In the genomic region with DNA sequence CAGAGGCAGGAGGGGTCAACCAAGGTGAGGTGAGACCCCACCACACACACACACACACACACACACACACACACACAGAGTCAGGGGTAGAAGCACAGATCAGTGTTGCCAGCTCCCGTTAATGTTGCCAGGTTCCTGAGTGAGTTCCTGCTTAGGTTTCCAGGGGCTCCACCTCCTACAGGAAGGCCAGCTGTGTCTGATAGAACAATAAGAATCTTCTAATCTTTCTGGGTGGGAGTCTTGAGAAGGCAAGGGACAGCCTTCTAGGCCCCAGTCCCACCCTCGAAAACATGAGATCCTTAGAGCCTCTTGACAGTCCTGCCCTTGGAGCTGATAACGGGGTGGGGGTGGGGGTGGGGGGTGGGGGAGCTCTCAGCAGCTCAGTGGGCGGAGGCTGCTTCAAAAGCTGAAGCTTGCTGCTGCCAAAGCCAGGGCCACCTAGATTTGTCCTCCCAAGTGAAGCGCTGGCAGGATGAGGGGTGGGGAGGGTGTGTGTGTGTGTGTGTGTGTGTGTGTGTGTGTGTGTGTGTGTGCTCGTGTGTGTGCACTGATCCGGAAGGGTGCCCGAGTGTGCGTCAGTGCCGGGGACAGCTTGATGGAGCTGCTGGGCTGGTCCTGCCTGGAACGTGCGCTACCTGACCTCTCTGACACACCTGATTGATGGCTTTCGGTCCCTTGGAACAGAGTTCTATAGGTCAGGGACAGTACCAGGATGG, we compare ENCODE assay signal across 9 mouse cellular contexts. TPM values are rescaled to one million over a fixed set of nuclear protein-coding genes. Genes with fewer than 3 reads are reported as not detected.
DNase-seq lines count a peak whose midpoint lies in the region; ATAC-seq lines count a peak whose summit lies in the region.
"Had no signal": no experiment of that assay in that cellular context is flagged by ENCODE, and none has a peak within 500 bp of the region (broad histone marks: within the 10 kb centered on the region; RNA-seq: fewer than 3 reads in every experiment).

No protein-coding gene starts in this region.

- no peak overlapping the region for H3K9ac ChIP-seq in embryonic facial prominence, embryonic 13.5 days
- no peak overlapping the region for H3K9ac ChIP-seq in neural tube, embryonic 15.5 days (replicated peaks)
- H3K9ac ChIP-seq: embryonic facial prominence, embryonic 15.5 days had no signal

- no peaks in the 10 kb centered on the region for H3K9me3 ChIP-seq in embryonic facial prominence, embryonic 13.5 days
- no peaks in the 10 kb centered on the region for H3K9me3 ChIP-seq in embryonic facial prominence, embryonic 10.5 days
- H3K9me3 ChIP-seq in neural tube, embryonic 15.5 days (replicated peaks), result no peaks in the 10 kb centered on the region
- H3K9me3 ChIP-seq: embryonic facial prominence, embryonic 15.5 days had no signal

- intact Hi-C loops in heart, postnatal 36 days (cut with DNase I), result loop anchor here (2.0 kb wide), 1 partner anchor 32 kb away; no protein-coding TSS in a partner anchor

- H3K27me3 ChIP-seq in embryonic facial prominence, embryonic 13.5 days, result no peaks in the 10 kb centered on the region
- H3K27me3 ChIP-seq in embryonic facial prominence, embryonic 10.5 days (replicated peaks; ENCODE audit: low read depth, poor library complexity, severe bottlenecking), result peaks cover 13% of the 10 kb centered on the region
- H3K27me3 ChIP-seq in neural tube, embryonic 15.5 days (replicated peaks), result no peaks in the 10 kb centered on the region
- H3K27me3 ChIP-seq: embryonic facial prominence, embryonic 15.5 days had no signal

- peaks cover 24% of the 10 kb centered on the region for H3K4me1 ChIP-seq in embryonic facial prominence, embryonic 13.5 days
- H3K4me1 ChIP-seq in embryonic facial prominence, embryonic 10.5 days, result peaks cover 54% of the 10 kb centered on the region
- H3K4me1 ChIP-seq in neural tube, embryonic 15.5 days, result peaks cover 37% of the 10 kb centered on the region

- no peaks in the 10 kb centered on the region for H3K36me3 ChIP-seq in embryonic facial prominence, embryonic 13.5 days
- no peaks in the 10 kb centered on the region for H3K36me3 ChIP-seq in embryonic facial prominence, embryonic 10.5 days (replicated peaks)
- no peaks in the 10 kb centered on the region for H3K36me3 ChIP-seq in neural tube, embryonic 15.5 days
- H3K36me3 ChIP-seq: embryonic facial prominence, embryonic 15.5 days had no signal

- 52% methylated on average over 13 of the region's 13 CpGs for WGBS in embryonic facial prominence, embryonic 13.5 days
- WGBS in embryonic facial prominence, embryonic 10.5 days, result 55% methylated on average over 13 of the region's 13 CpGs
- WGBS in neural tube, embryonic 15.5 days, result 43% methylated on average over 13 of the region's 13 CpGs

- no peak overlapping the region for H3K4me3 ChIP-seq in embryonic facial prominence, embryonic 13.5 days
- H3K4me3 ChIP-seq in embryonic facial prominence, embryonic 10.5 days, result no peak overlapping the region; the same call in 1 of the 2 replicates
- H3K4me3 ChIP-seq in neural tube, embryonic 15.5 days (replicated peaks), result no peak overlapping the region
- H3K4me3 ChIP-seq: embryonic facial prominence, embryonic 15.5 days had no signal

- no peak for DNase-seq in embryonic facial prominence, embryonic 10.5 days (ENCODE audit: low spot score)
- DNase-seq in brain, adult 2 months (ENCODE audit: low read depth, low spot score), result peak; percentile 54
- DNase-seq in heart, postnatal 36 days, result peak; percentile 49 to 54
- DNase-seq in kidney, postnatal 4 days, result peak; percentile 42 to 67
- DNase-seq in MN1 (ENCODE audit: low spot score), result no peak
- no peak for DNase-seq in right cerebral cortex, postnatal 36 days (ENCODE audit: low spot score in 2 of 2)

- H3K27ac ChIP-seq in embryonic facial prominence, embryonic 13.5 days, result no peak overlapping the region
- H3K27ac ChIP-seq in embryonic facial prominence, embryonic 10.5 days (replicated peaks), result no peak overlapping the region; the same call in none of the 2 replicates
- H3K27ac ChIP-seq in neural tube, embryonic 15.5 days (replicated peaks), result no peak overlapping the region
- H3K27ac ChIP-seq: embryonic facial prominence, embryonic 15.5 days had no signal

- no peak for ATAC-seq in embryonic facial prominence, embryonic 13.5 days (ENCODE audit: insufficient number of reproducible peaks, insufficient read depth, low FRiP score, low TSS enrichment, low read depth)
- no peak for ATAC-seq in neural tube, embryonic 15.5 days (ENCODE audit: low FRiP score)

- H3K4me2 ChIP-seq in embryonic facial prominence, embryonic 13.5 days, result peak overlapping the region; percentile 7; the same call in 1 of the 2 replicates
- H3K4me2 ChIP-seq in neural tube, embryonic 15.5 days, result peak overlapping the region; percentile 94
- H3K4me2 ChIP-seq: embryonic facial prominence, embryonic 15.5 days had no signal

RNA-seq across cellular contexts. Expression of gene Arl4d, which starts 3.4 kb away (rescaled TPM):
- polyA plus RNA-seq in embryonic facial prominence, embryonic 13.5 days (2015; fragmentation: Nextera tagmentation; extraction: Ambion mirVana), result 3.3 and 3.4 TPM in 2 replicates
- polyA plus RNA-seq in embryonic facial prominence, embryonic 10.5 days (2016; fragmentation: Nextera tagmentation; extraction: Ambion mirVana), result 3.3 and 5.1 TPM in 2 replicates
- total RNA-seq in heart, postnatal 36 days (2021), result 10 to 100 TPM; 23.4 to 23.5 TPM
- 8.1 and 9.1 TPM in 2 replicates for polyA plus RNA-seq in neural tube, embryonic 15.5 days (2015; fragmentation: Nextera tagmentation; extraction: Ambion mirVana)

RNA-seq across cellular contexts. Expression of gene Rdm1, which starts 41.7 kb away (rescaled TPM):
- polyA plus RNA-seq in embryonic facial prominence, embryonic 13.5 days (2015; fragmentation: Nextera tagmentation; extraction: Ambion mirVana), result 55.5 and 63.7 TPM in 2 replicates
- 28.2 and 29.4 TPM in 2 replicates for polyA plus RNA-seq in embryonic facial prominence, embryonic 10.5 days (2016; fragmentation: Nextera tagmentation; extraction: Ambion mirVana)
- 10 to 100 TPM; 41.6 to 47.3 TPM for total RNA-seq in heart, postnatal 36 days (2021)
- 14.1 and 19.8 TPM in 2 replicates for polyA plus RNA-seq in neural tube, embryonic 15.5 days (2015; fragmentation: Nextera tagmentation; extraction: Ambion mirVana)

Comparison
In these comparisons a context has a peak if more than half of its experiments do, and no peak if none do; other contexts are left out.
1. DNase-seq: peak in brain, adult 2 months (single experiment), heart, postnatal 36 days (2 of 2) and kidney, postnatal 4 days (2 of 2); none in embryonic facial prominence, embryonic 10.5 days (single experiment), MN1 (single experiment) and right cerebral cortex, postnatal 36 days (0 of 2).